Mouse (Mus musculus): Measurements from ENCODE around the gene Atg9b.
A peak's percentile ranks its signal among the peaks of the same experiment; 100 is the strongest.

Gene Atg9b

GRCm38 (mm10) chr5:24380499-24380898 is 11.4 kb downstream of the Atg9b start:
- no peak for DNase-seq

GRCm38 (mm10) chr5:24379501-24379900 is 12.4 kb downstream of the Atg9b start:
- no peak for DNase-seq

GRCm38 (mm10) chr5:24378700-24379099 is 13.2 kb downstream of the Atg9b start:
- DNase-seq = no peak

- DNase-seq = no peak
Measured at GRCm38 (mm10) chr5:24374666-24375328, 17.1 kb downstream of the Atg9b start.

GRCm38 (mm10) chr5:24374216-24374615 is 17.7 kb downstream of the Atg9b start:
- no peak for DNase-seq

- DNase-seq = no peak
Measured at GRCm38 (mm10) chr5:24373807-24374206, 18.1 kb downstream of the Atg9b start.

- no peak for DNase-seq
Measured at GRCm38 (mm10) chr5:24369767-24370166, 22.2 kb downstream of the Atg9b start.

GRCm38 (mm10) chr5:24366426-24366825 is 25.5 kb downstream of the Atg9b start:
- DNase-seq = no peak

- no peak for DNase-seq
Measured at GRCm38 (mm10) chr5:24365528-24365927, 26.4 kb downstream of the Atg9b start.

GRCm38 (mm10) chr5:24364963-24365362 is 27.0 kb downstream of the Atg9b start:
- no peak for DNase-seq

GRCm38 (mm10) chr5:24364508-24364907 is 27.4 kb downstream of the Atg9b start, which contains the start of gene Nos3:
Nos3 (plus strand) TSS chr5:24364810.
- no peak for DNase-seq

GRCm38 (mm10) chr5:24364061-24364460 is 27.9 kb downstream of the Atg9b start:
- DNase-seq = no peak

GRCm38 (mm10) chr5:24363467-24363866 is 28.5 kb downstream of the Atg9b start:
- DNase-seq = no peak

- DNase-seq = peak; percentile 79 to 92
Measured at GRCm38 (mm10) chr5:24360792-24361454, 31.0 kb downstream of the Atg9b start.

- DNase-seq = no peak
Measured at GRCm38 (mm10) chr5:24357461-24357860, 34.5 kb downstream of the Atg9b start.

GRCm38 (mm10) chr5:24356764-24357163 is 35.2 kb downstream of the Atg9b start:
- DNase-seq = no peak

- DNase-seq = no peak
Measured at GRCm38 (mm10) chr5:24353327-24353726, 38.6 kb downstream of the Atg9b start.

GRCm38 (mm10) chr5:24352251-24352859 is 39.6 kb downstream of the Atg9b start:
- peak; percentile 15 to 26 for DNase-seq

- peak; percentile 82 to 91 for DNase-seq
Measured at GRCm38 (mm10) chr5:24351701-24352171, 40.2 kb downstream of the Atg9b start.

GRCm38 (mm10) chr5:24351278-24351677 is 40.7 kb downstream of the Atg9b start, which contains the start of gene Kcnh2:
Kcnh2 (minus strand) TSS chr5:24351604.
- DNase-seq = no peak

- peak in 1 of 2 experiments; percentile 36 for DNase-seq
Measured at GRCm38 (mm10) chr5:24350531-24351250, 41.3 kb downstream of the Atg9b start.

GRCm38 (mm10) chr5:24350073-24350472 is 41.9 kb downstream of the Atg9b start:
- DNase-seq = no peak

- DNase-seq = peak in 1 of 2 experiments; percentile 32
Measured at GRCm38 (mm10) chr5:24348546-24348945, 43.4 kb downstream of the Atg9b start.

Data from cerebellum, postnatal 36 days (tissue).